Mouse (Mus musculus): ENCODE data around the gene Cep126. TPM values are rescaled to one million over a fixed set of nuclear protein-coding genes. Genes with fewer than 3 reads are reported as not detected.

Cep126 gene
- polyA plus RNA-seq (2017; shearing (Covaris generic)) = 0.10 TPM

DNA sequence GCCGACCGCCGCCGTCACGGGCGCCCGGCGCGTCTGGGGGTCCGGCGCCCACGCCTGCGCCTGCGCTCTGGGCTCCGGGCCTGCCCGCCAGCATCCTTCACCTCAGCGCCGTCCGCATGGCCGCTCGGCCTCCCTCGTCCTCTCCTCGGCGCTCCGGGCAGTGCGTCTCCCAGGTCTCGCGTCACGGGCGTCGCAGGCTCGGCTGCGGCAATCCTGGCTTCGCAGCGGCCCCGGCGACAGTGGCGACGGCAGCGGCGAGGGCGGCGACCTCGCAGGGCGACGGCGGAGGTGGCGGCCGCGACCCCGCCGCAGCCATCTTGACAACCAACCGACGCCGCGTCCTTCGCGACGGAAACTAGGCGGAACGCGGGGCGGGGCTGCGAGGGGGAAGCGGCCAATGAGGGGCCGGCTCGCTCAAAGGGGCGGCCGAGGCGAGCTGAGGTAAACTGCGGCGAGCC is at the start of gene Cep126:
Gene Cep126, minus strand, starts transcription at position 178 of the 458 bp plus-strand sequence.

DNA sequence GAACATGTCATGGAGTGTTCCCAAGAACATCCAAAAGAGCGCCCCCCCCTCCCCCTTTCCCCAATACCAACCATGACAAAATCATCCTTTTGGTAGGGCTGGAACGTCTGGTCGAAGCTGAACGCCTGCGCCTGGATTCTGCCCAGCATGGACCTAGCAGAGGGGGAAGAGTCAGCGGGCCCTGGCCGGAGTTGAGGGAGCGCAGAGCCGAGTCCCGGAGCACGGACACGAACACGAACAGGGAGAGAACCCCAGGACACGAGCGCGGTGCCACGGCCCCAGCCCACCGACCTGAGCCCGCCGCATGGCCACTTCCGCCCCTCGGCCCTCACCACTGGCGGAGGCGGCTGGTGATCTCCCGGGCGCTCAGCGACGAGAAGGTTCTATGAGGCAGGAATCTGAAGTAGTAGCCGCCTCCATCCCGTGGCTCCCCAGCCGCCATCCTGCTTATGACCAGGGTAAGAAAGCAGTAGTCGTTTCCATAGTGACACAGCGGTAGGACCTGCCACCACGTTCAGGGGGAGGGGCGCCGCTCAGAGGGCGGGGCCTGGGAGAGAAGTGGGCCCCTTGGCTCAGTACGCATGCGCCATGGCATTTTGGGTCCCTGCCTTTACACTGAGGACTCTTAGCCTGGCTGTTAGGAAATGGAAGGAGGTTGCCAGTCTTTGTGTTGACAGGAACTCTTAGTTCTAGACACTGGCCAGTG is 91.6 kb downstream of the Cep126 start, which contains the start of gene Cfap300:
Gene Cfap300, minus strand, starts transcription at position 486 of the 706 bp plus-strand sequence.

Other genes starting within 250 kb of the Cep126 start
- gene Yap1, start 129.7 kb downstream of the Cep126 start, polyA plus RNA-seq (2017; shearing (Covaris generic)) = 0.45 TPM
- 0.73 TPM for gene Cfap300, start 91.5 kb downstream of the Cep126 start, polyA plus RNA-seq (2017; shearing (Covaris generic))